Mouse (Mus musculus): ENCODE results near the gene Rps6kl1.
"Not testable (repeated sequence)": the region's sequence is repeated elsewhere in the genome, so short reads cannot be mapped to it uniquely, and the experiment has no call there.

The Rps6kl1 gene

DNA sequence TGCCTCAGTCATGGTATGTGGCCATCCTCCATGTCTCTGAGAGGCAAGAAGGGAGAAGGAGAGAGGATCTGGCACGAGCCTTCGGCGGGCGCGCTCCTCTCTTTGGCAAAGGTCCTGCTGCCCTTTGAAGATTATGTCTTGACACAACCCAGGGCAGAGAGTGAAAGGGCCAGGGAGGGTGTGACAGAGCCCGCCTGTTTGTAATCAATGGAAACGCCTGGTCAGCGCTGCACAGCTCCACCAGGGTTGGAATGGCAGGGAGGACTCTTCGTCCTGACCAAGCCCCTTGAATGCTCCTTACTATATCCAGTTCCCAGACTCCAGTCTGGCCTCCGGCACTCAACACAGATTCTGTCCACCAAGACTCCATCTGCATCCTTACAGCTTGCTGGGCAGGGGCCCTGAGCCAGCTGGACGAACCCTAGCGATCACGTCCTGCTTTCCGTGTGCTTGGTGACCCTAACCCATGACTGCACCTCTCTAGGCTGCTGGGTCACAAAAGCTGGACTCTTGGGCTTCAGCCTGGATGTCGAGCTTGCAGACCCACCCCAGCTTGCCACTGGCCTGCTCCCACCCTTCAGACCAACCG lies 24.1 kb upstream of the Rps6kl1 start:
- DNase-seq: peak; percentile 93

DNA sequence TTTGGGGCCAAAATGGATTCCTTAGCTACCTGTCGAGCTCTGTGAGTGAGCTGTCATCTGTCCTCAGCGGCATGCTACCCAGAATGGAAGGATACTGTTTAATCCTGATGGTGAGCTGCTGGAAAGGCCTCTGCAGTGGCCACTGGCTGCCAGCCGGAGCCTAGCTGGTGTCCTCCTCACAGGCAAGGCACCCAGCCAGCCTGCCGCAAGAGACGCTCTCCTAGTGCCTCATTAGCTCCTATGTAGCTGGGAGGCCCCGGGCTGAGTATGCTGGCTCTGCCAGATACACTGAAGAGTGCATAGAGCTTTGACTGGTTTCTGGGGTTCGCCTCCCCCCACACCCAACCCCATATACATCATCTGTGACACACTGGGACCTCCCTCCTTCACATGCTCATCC lies 23.0 kb upstream of the Rps6kl1 start:
- peak; percentile 91 for DNase-seq

GRCm38 (mm10) chr12:85170948-85171307 lies 19.9 kb upstream of the Rps6kl1 start:
- DNase-seq: peak; percentile 91

DNA sequence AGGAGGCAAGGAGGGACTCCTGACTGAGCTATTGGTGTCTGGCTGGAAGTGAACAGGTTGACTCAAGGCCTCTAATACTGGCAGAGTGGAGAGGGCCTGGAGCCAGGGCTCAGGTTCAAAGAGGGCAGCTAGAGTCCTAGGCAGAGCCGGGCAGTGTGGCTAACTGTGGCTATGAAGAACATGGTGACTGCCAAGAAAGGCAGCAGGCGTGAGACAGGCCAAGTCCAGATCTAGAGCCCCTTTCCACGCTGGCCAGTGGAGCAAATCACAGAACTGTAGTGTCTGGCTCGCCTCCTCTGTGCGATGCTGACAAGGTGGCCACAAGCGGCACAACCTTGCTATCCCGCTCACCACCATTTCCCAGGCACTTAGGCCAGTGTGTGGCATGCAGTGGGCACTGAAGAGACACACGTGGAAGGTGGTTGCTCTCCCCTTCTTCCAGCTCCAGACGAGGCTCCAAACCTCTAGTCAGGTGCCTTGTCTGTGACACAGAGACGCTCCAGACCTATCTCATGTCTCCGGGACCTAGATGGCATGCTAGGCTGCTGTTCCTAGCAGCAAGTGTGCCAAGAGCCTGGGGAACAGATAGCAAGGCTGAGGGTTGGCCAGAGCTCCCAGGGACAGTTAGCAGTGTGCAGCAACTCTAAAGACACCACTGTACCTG lies 19.4 kb upstream of the Rps6kl1 start:
- peak; percentile 96 for DNase-seq

GRCm38 (mm10) chr12:85169877-85170276 lies 18.8 kb upstream of the Rps6kl1 start:
- DNase-seq: peak; percentile 94

DNA sequence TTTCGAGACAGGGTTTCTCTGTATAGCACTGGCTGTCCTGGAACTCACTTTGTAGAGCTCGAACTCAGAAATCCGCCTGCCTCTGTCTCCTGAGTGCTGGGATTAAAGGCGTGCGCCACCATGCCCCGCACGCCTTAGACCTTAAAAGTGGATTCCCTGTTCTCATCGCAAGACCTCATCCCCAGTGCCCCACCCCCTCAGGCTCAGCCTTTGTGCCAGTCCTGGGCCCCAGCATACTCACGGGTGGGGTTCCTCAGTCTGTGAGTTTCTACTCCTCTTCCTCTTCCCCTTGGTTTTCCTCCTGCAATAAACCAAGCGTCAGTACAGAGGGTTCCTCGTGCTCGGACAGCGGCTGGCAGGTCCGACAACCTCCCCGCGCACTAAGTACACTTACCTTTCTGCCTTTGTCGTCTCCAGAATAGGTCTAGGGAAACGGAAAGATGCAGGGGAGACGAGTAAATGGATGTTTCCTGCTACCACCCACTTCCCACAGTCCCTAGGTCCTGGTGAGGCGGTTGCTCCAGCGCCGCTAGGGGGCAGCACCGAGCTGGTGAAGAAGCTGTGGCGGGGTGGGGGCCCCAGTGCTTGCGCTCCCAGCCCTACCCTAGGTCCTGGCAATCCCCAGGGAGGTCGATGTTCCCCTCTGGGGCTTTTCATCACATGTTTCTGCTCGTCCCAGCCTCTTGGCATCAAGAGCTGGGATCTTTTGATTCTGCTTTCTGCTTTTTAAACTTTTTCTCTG lies 18.2 kb upstream of the Rps6kl1 start:
- peak; percentile 98 for DNase-seq

DNA sequence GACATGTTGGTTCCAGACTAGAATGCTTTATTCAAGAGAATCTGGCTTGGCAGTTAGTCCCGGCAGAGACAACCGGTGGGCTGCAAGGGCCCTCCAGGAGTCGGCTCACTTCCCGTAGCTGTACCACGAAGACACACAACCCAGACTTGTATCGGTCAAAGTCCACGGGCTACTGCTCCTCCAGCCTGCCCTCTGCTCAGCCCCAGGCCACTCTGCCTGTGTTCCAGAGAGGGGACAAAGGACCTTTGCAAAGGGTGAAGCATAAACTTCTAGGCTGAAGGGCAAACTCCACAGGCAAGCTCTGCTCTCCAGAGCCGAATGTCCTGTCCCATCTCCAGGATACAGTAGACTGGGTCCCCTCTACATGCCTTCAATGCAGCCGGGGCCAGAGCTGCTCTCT lies 15.6 kb upstream of the Rps6kl1 start:
- no peak for DNase-seq

GRCm38 (mm10) chr12:85164996-85165395 lies 13.9 kb upstream of the Rps6kl1 start:
- peak; percentile 97 for DNase-seq

GRCm38 (mm10) chr12:85159592-85159991 lies 8.5 kb upstream of the Rps6kl1 start:
- peak; percentile 99 for DNase-seq

GRCm38 (mm10) chr12:85158801-85159200 lies 7.7 kb upstream of the Rps6kl1 start:
- peak; percentile 95 for DNase-seq

GRCm38 (mm10) chr12:85157797-85158460 lies 6.9 kb upstream of the Rps6kl1 start:
- peak; percentile 95 for DNase-seq

DNA sequence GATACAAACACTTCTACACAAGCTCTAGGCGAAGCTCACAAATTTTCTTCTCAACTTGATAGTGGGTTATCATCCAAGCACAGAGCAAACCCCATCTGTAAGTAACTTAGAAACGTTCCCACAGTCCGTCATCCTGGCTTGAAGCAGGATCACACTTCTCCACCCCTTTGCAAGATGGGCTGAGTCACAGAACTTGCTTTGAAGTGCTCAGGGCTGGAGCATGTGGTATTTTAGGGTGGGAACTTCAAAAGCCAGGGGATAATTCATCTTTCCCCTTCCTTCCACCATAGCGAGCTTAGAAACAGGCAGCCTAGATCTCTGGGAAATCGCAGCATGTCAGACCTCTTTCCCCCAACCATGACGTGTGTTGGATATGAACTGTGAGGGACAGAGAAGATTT lies 5.3 kb upstream of the Rps6kl1 start:
- peak; percentile 89 for DNase-seq

- DNase-seq: no peak
Observed at GRCm38 (mm10) chr12:85153011-85153410, 1.9 kb upstream of the Rps6kl1 start.

DNA sequence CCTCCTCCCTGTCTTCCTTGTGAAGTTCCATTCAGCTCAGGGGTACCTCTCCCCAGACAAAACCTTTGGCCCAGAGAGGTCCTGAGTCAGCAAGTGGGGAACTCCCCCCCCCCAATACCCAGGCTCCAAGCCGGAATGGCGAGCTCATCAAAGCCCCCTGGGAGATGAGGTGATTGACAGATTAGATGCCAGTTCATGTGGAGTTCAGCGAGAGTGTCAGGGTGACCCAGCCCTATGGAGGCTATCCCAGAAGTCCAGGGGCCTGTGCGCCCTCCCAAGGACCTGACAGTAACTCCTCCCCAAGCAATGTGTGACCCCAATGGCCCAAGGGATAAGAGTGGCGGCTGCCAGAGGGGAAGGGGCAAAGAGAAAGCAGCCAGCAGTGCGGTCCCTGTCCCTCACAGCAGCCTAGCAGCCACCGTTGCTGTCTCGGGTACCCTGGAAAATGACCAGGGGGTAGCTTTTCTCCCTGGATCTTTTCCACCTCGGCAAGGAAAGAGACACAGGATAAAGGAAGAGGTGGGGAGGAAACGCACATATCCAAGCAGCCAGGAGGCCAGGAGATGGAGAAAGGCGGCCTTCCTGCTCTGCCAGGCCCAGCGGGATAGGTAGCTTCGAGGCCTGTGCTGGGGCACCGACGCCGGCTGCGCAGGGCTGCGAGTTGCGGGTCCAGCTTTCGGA lies 603 bp downstream of the Rps6kl1 start:
- DNase-seq: peak; percentile 94

- DNase-seq: peak; percentile 93
Observed at GRCm38 (mm10) chr12:85146881-85147280, 4.2 kb downstream of the Rps6kl1 start.

DNA sequence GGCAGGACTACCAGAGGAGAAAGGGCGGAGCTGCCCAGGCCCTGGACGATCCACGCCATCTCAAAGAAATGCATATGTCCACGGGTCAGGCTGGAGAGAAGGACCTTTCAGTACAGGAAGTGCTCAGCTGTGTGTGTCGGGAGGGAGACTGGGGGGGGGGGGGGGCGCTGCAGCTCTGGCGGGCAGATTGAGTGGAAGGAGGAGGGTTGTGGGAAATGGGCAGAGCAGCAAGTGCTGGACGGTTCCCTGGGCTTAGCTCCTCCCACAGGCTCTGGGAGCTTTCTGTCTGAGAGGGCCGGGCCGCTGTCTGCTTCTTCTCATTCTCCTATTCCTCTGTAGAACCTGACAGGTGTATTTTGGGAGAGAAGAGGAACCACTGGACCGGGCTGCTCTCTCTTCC lies 4.7 kb downstream of the Rps6kl1 start:
- DNase-seq: peak; percentile 95

GRCm38 (mm10) chr12:85145630-85146029 lies 5.4 kb downstream of the Rps6kl1 start:
- DNase-seq: peak; percentile 99

- peak; percentile 92 for DNase-seq
Observed at GRCm38 (mm10) chr12:85144821-85145220, 6.2 kb downstream of the Rps6kl1 start.

DNA sequence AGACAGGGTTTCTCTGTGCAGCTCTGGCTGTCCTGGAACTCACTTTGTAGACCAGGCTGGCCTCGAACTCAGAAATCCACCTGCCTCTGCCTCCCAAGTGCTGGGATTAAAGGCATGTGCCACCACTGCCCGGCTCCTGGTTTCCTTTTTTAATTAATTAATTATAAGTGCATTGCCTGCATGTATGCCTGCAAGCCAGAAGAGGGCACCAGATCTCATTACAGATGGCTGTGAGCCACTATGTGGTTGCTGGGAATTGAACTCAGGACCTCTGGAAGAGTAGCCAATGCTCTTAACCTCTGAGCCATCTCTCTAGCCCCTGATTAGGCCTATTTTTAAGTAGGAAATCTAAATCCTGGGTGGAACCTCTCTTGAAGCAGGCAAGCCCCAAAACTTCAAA lies 6.8 kb downstream of the Rps6kl1 start:
- DNase-seq: not testable (repeated sequence)

- DNase-seq: peak; percentile 98
Observed at GRCm38 (mm10) chr12:85142803-85143202, 8.3 kb downstream of the Rps6kl1 start.

GRCm38 (mm10) chr12:85141096-85141495 lies 10.0 kb downstream of the Rps6kl1 start:
- DNase-seq: no peak

DNA sequence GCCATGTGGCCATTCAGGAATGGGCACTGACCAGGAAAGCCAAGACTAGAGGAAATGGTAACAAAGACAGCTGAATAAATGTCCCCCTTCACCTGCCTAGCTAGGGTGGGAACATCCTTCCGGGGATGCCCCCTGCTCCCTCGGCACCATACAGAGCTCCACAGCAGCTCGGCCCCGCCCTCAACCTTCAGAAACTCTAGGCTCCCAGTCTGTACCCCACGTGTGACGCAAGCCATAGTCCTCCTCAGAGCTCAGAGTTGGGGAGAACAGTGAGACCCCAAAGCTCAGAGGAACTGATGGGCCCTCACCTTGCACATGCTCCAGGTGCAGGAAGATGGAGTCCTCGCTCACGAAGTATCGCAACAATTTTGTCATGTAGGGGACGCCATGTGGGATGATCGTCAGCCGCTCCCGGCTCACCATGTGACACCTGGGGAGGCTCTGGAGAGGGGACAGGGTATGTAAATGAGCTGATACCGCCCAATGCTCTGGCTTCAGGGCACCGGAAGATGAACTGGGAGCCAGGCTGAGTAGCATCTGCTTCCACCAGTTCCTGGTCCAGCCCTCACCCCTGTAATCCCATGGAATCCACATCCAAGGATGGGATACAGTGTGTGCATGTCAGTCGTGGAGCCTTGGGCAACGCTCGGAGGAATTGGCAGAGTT lies 10.9 kb downstream of the Rps6kl1 start:
- peak; percentile 88 for DNase-seq

Measured in heart, adult 11 months (tissue).